Comparison of ENCODE assay signal across 8 mouse cellular contexts in the genomic region with DNA sequence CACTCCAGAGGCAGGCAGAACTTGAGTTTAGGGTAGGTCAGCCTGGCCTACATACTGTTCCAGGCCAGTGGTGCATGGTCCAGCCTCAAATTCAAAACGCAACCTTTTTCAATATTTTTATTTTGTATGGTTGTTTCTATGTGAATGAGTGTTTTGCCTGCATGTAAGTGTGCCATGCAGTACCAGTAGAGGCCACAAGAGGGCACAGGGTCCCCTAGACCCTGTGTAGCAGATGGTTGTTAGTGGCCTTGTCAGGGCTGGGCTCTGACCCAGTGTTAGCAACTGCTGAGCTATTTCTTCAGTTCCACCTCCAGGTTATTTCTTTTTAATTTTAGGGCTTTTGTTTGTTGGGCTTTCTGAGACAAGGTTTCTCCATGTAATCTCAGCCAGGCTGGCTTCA. TPM values are rescaled to one million over a fixed set of nuclear protein-coding genes. Genes with fewer than 3 reads are reported as not detected.
DNase-seq lines count a peak whose midpoint lies in the region; ATAC-seq and TF ChIP-seq lines count a peak whose summit lies in the region.

No protein-coding gene starts in this region.

- H3K27me3 ChIP-seq in forebrain, postnatal 0 days (ENCODE audit: insufficient read depth, low read length), result no peaks in the 10 kb centered on the region

- H3K27ac ChIP-seq in forebrain, postnatal 0 days (ENCODE audit: low read depth, low read length), result no peak overlapping the region

- peak; percentile 55 for DNase-seq in MEL-GATA-1-ER (ENCODE audit: extremely low read depth, low read depth)
- DNase-seq in cerebellum, adult 11-12 months, result peak; percentile 72
- peak; percentile 87 for DNase-seq in forebrain, postnatal 0 days
- peak; percentile 86 for DNase-seq in heart, postnatal 4 days
- peak; percentile 75 to 77 for DNase-seq in layer of hippocampus, postnatal 10 days (ENCODE audit: low spot score in 2 of 2)
- DNase-seq in lung, postnatal 25 days (ENCODE audit: low spot score), result peak; percentile 74
- DNase-seq in retina, postnatal 7 days (ENCODE audit: low read depth, low spot score), result peak; percentile 72
- DNase-seq in thymus, postnatal 4 days, result peak; percentile 89

- no peaks in the 10 kb centered on the region for H3K9me3 ChIP-seq in forebrain, postnatal 0 days (ENCODE audit: low read length)

- H3K4me3 ChIP-seq in forebrain, postnatal 0 days (ENCODE audit: low read depth, low read length), result no peak overlapping the region

- ATAC-seq in forebrain, postnatal 0 days, result peak; percentile 87

- TF ChIP-seq CTCF in forebrain, postnatal 0 days (IDR thresholded peaks at IDR 0.05; ENCODE audit: low read depth), result peak; percentile 95

- H3K9ac ChIP-seq in forebrain, postnatal 0 days, result no peak overlapping the region

- H3K36me3 ChIP-seq in forebrain, postnatal 0 days (ENCODE audit: insufficient read depth), result peaks cover 23% of the 10 kb centered on the region

- no peak overlapping the region for H3K4me2 ChIP-seq in forebrain, postnatal 0 days (ENCODE audit: low read depth)

- 9% methylated on average over 1 of the region's 1 CpGs for whole genome bisulfite sequencing in forebrain, postnatal 0 days

- no peaks in the 10 kb centered on the region for H3K4me1 ChIP-seq in forebrain, postnatal 0 days (ENCODE audit: insufficient read depth)

RNA-seq across cellular contexts. Expression of gene Zbtb8os, which starts 15.1 kb away (rescaled TPM):
- 5.9 and 6.0 TPM in 2 replicates for total RNA-seq in forebrain, postnatal 0 days (2014; rRNA removed)
- 20.7 and 30.0 TPM in 2 replicates for polyA plus RNA-seq in forebrain, postnatal 0 days (2015; fragmentation: Nextera tagmentation; extraction: Ambion mirVana)
- total RNA-seq in heart, postnatal 4 days (2021), result 10 to 100 TPM; 20.6 to 22.2 TPM
- 10 to 100 TPM; 26.9 to 30.2 TPM for total RNA-seq in layer of hippocampus, postnatal 10 days (2021)

RNA-seq across cellular contexts. Expression of gene Rbbp4, which starts 15.5 kb away (rescaled TPM):
- total RNA-seq in forebrain, postnatal 0 days (2014; rRNA removed), result 103 and 111 TPM in 2 replicates
- 272 and 292 TPM in 2 replicates for polyA plus RNA-seq in forebrain, postnatal 0 days (2015; fragmentation: Nextera tagmentation; extraction: Ambion mirVana)
- 100 to 1,000 TPM; 195 to 199 TPM for total RNA-seq in heart, postnatal 4 days (2021)
- total RNA-seq in layer of hippocampus, postnatal 10 days (2021), result 100 to 1,000 TPM; 124 to 139 TPM

RNA-seq across cellular contexts. Expression of gene Zbtb8a, which starts 27.3 kb away (rescaled TPM):
- total RNA-seq in forebrain, postnatal 0 days (2014; rRNA removed), result 22.5 and 28.0 TPM in 2 replicates
- polyA plus RNA-seq in forebrain, postnatal 0 days (2015; fragmentation: Nextera tagmentation; extraction: Ambion mirVana), result 10.3 and 14.3 TPM in 2 replicates
- 1 to 10 TPM; 8.7 to 9.0 TPM for total RNA-seq in heart, postnatal 4 days (2021)
- total RNA-seq in layer of hippocampus, postnatal 10 days (2021), result 1 to 10 TPM; 7.8 to 8.0 TPM
